Mouse (Mus musculus): ENCODE measurements at regions not wholly inside any gene's neighbourhood (a gene's known extent, or its start where the extent isn't known, plus 50 kb on each side); places are given as distances from the start of the nearest gene placed in this dataset.

DNA sequence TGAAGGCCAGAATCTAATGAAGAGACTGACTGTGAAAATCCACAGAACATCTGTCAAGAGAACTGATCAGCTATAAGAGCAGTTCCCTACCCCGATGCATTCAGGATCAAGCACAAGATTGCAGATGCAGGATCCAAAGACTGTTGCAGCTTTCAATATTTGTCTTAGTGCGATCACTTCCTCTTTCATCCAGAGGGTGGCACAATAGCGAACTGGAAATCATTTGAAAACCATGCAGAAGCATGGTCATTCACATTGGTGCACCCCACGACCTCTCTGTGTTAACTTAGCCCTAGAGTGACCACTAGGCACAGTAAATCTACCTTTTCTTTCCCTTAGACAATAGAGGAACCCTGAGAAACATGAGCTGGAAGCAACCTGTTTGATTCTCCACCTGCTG lies 55.8 kb upstream of the Pak3 start:
- intact Hi-C loops (cut with DNase I): no loop called here
- DNase-seq: no peak

DNA sequence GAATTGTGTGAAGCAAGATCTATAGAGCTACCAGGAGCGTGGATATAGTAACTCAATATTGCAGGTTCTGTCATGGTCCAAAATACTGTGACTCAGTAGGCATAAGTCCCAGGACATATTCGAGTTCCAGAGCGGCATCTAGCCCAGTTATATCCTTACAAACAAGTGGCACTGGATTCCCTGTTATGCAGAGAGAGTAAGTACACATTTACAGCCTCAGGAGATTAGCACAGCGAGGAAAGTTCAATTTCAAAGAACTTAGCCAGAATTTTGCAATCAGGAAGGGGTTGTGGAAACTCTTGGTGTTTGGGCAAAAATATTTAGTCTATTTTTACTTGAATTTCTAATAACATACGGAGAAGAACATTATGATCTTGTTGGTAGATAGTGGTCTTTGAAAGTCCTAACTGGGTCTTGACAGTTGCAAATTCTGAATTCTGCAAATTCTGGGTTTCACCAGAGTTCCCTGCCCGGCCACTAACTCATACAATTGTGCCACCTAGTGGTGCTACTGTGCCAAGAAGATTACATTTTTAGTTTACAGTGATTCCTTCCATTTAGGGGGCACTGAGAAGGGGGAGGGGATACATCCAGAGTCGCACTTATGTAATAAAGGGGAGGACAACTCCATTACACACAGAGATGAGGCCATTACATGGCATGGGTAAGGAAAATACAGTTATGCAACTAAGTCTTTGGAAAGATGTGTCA lies 54.7 kb upstream of the Chrdl1 start:
- DNase-seq: no peak
- intact Hi-C loops (cut with DNase I): loop anchor here (5.0 kb wide), 1 partner anchor 626 kb away; no protein-coding TSS in a partner anchor

DNA sequence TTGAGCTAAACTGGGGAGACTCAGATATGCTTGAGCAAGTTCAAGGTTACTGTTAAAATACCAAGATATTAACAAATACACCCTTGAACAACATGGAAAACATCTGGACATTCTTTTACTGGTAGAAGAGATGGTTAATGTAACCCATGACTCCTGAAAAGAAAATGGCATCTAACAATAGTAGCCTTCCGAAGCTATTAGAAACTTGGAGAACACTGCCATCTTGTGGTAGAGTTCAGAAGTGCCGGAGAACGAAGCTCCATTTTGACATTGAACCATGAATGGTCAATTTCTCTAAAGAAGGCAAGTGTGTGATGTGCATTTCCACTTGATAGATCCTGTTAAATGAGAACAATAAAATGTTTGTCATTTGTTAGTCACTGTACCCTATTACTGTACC lies 50.5 kb upstream of the Chrdl1 start:
- no peak for DNase-seq
- intact Hi-C loops (cut with DNase I): no loop called here

Measured in gastrocnemius, postnatal 36 days (tissue).